Mouse (Mus musculus) MEL (cell line): ENCODE data around the gene Cab39l. TPM values are rescaled to one million over a fixed set of nuclear protein-coding genes. Genes with fewer than 3 reads are reported as not detected.

Experiments used
- DNase-seq: peaks from one replicate; pipeline ENCODE4 v3.0.0; 2011; ENCODE audit warnings: low read depth, low spot score
- H3K27ac ChIP-seq: 2 replicates; pipeline ENCODE4 v1.5.1; 2012; ENCODE audit warnings: low read depth, mild to moderate bottlenecking, control low read depth, low read length, moderate library complexity; ENCODE audit not compliant: control insufficient read depth
- H3K27me3 ChIP-seq, 2 experiments: fragments of 150-350 bp in 1 of 2; sonication (generic) in 1 of 2; 2 replicates each; pipeline ENCODE4 v1.6.1; 2012; ENCODE audit warnings: low read length in 2 of 2, mild to moderate bottlenecking in 2 of 2, improper control_type of control experiment in 1 of 2, moderate library complexity in 1 of 2; ENCODE audit not compliant: insufficient read depth in 2 of 2, control insufficient read depth in 1 of 2
- H3K36me3 ChIP-seq, 2 experiments: 2 replicates each; pipeline ENCODE4 v1.6.1; 2012 to 2014; ENCODE audit warnings: low read length in 2 of 2, improper control_type of control experiment in 1 of 2, inconsistent platforms in 1 of 2, mild to moderate bottlenecking in 1 of 2; ENCODE audit not compliant: insufficient read depth in 2 of 2, control insufficient read depth in 1 of 2
- H3K4me1 ChIP-seq, 2 experiments: fragments of 150-350 bp in 1 of 2; sonication (generic) in 1 of 2; 2 replicates each; pipeline ENCODE4 v1.6.1; 2012; ENCODE audit warnings: low read length in 2 of 2, improper control_type of control experiment in 1 of 2, mild to moderate bottlenecking in 1 of 2; ENCODE audit not compliant: insufficient read depth in 2 of 2, control insufficient read depth in 1 of 2
- H3K4me3 ChIP-seq, 2 experiments: fragments of 150-350 bp in 1 of 2; sonication (generic) in 1 of 2; 2 replicates each; pipeline ENCODE4 v1.5.1; 2012; ENCODE audit warnings: low read depth in 2 of 2, low read length in 2 of 2, mild to moderate bottlenecking in 2 of 2, moderate library complexity in 2 of 2, control low read depth in 1 of 2, improper control_type of control experiment in 1 of 2; ENCODE audit not compliant: control insufficient read depth in 1 of 2, insufficient read depth in 1 of 2
- H3K79me2 ChIP-seq: 2 replicates; pipeline ENCODE4 v1.6.1; 2012; ENCODE audit warnings: mild to moderate bottlenecking, low read length, moderate library complexity; ENCODE audit not compliant: control insufficient read depth, poor library complexity, insufficient read depth
- H3K9ac ChIP-seq: 2 replicates; pipeline ENCODE4 v1.6.1; 2012; ENCODE audit warnings: low read depth, mild to moderate bottlenecking, control low read depth, low read length, moderate library complexity; ENCODE audit not compliant: control insufficient read depth, poor library complexity, severe bottlenecking
- H3K9me3 ChIP-seq: fragments of 150-350 bp; sonication (generic); replicated peaks from 2 replicates; pipeline ENCODE4 v1.6.1; 2012; ENCODE audit warnings: mild to moderate bottlenecking, low read length, improper control_type of control experiment, moderate library complexity; ENCODE audit not compliant: insufficient read depth
- BHLHE40 ChIP-seq: IDR thresholded peaks from 2 replicates; pipeline ENCODE4 v1.6.1; 2012; ENCODE audit warnings: low read depth, mild to moderate bottlenecking, inconsistent platforms, low read length, improper control_type of control experiment, borderline replicate concordance
- CHD2 ChIP-seq: IDR thresholded peaks from 2 replicates; pipeline ENCODE4 v1.6.1; 2011; ENCODE audit warnings: low read length, improper control_type of control experiment
- ELF1 ChIP-seq: IDR thresholded peaks from 2 replicates; pipeline ENCODE4 v1.6.1; 2014; ENCODE audit warnings: low read depth, mild to moderate bottlenecking, inconsistent platforms, low read length, improper control_type of control experiment, moderate library complexity
- ETS1 ChIP-seq: IDR thresholded peaks from 2 replicates; pipeline ENCODE4 v1.6.1; 2012; ENCODE audit warnings: low read depth, mild to moderate bottlenecking, inconsistent platforms, low read length, improper control_type of control experiment, moderate library complexity
- GABPA ChIP-seq: IDR thresholded peaks from 2 replicates; pipeline ENCODE4 v1.6.1; 2012; ENCODE audit warnings: low read depth, mild to moderate bottlenecking, inconsistent platforms, low read length, improper control_type of control experiment, moderate library complexity
- GATA1 ChIP-seq: IDR thresholded peaks from 2 replicates; pipeline ENCODE4 v1.6.1; 2011; ENCODE audit warnings: low read depth, low read length, improper control_type of control experiment
- KAT2A ChIP-seq: conservative IDR thresholded peaks from 2 replicates; pipeline ENCODE4 v1.6.1; 2012; ENCODE audit warnings: low read depth, low read length, improper control_type of control experiment, inconsistent platforms
- MAFK ChIP-seq: IDR thresholded peaks from 2 replicates; pipeline ENCODE4 v1.6.1; 2011; ENCODE audit warnings: low read depth, mild to moderate bottlenecking, low read length, improper control_type of control experiment, borderline replicate concordance
- MAZ ChIP-seq: IDR thresholded peaks from 2 replicates; pipeline ENCODE4 v1.6.1; 2012; ENCODE audit warnings: low read depth, mild to moderate bottlenecking, inconsistent platforms, low read length, improper control_type of control experiment
- MEF2A ChIP-seq: IDR thresholded peaks from 2 replicates; pipeline ENCODE4 v1.6.1; 2014; ENCODE audit warnings: low read depth, mild to moderate bottlenecking, inconsistent platforms, low read length, improper control_type of control experiment; ENCODE audit not compliant: poor library complexity, insufficient replicate concordance, severe bottlenecking; ENCODE audit errors: extremely low read depth
- MYB ChIP-seq: IDR thresholded peaks from 2 replicates; pipeline ENCODE4 v1.6.1; 2011; ENCODE audit warnings: mild to moderate bottlenecking, low read depth, low read length, improper control_type of control experiment
- MYC ChIP-seq: IDR thresholded peaks from 2 replicates; pipeline ENCODE4 v1.6.1; 2011; ENCODE audit warnings: low read depth, mild to moderate bottlenecking, low read length, improper control_type of control experiment, moderate library complexity
- NELFE ChIP-seq: IDR thresholded peaks from 2 replicates; pipeline ENCODE4 v1.6.1; 2011; ENCODE audit warnings: low read depth, low read length, improper control_type of control experiment
- POLR2AphosphoS2 ChIP-seq: IDR thresholded peaks from 2 replicates; pipeline ENCODE4 v1.6.1; 2011; ENCODE audit warnings: low read length, improper control_type of control experiment
- RAD21 ChIP-seq: IDR thresholded peaks from 2 replicates; pipeline ENCODE4 v1.6.1; 2011; ENCODE audit warnings: mild to moderate bottlenecking, low read depth, low read length, improper control_type of control experiment
- SMC3 ChIP-seq: IDR thresholded peaks from 2 replicates; pipeline ENCODE4 v1.6.1; 2011; ENCODE audit warnings: low read depth, low read length, improper control_type of control experiment
- TAL1 ChIP-seq: IDR thresholded peaks from 2 replicates; pipeline ENCODE4 v1.6.1; 2012; ENCODE audit warnings: mild to moderate bottlenecking, inconsistent platforms, low read length, moderate library complexity, mixed read lengths
- TCF12 ChIP-seq: IDR thresholded peaks from 2 replicates; pipeline ENCODE4 v1.6.1; 2014; ENCODE audit warnings: low read depth, mild to moderate bottlenecking, inconsistent platforms, low read length, improper control_type of control experiment, moderate library complexity
- USF1 ChIP-seq: IDR thresholded peaks from 2 replicates; pipeline ENCODE4 v1.6.1; 2014; ENCODE audit warnings: low read depth, mild to moderate bottlenecking, inconsistent platforms, low read length, improper control_type of control experiment, moderate library complexity
- ZKSCAN1 ChIP-seq: IDR thresholded peaks from 2 replicates; pipeline ENCODE4 v1.6.1; 2012; ENCODE audit warnings: low read depth, mild to moderate bottlenecking, inconsistent platforms, low read length, improper control_type of control experiment, moderate library complexity
- ZNF384 ChIP-seq: IDR thresholded peaks from 2 replicates; pipeline ENCODE4 v1.6.1; 2012; ENCODE audit warnings: low read depth, mild to moderate bottlenecking, inconsistent platforms, low read length, improper control_type of control experiment
- polyA plus RNA-seq, 2 experiments: library from polyadenylated mRNA; stranded (reverse) in 1 of 2; unstranded in 1 of 2; fragments of >175 nt in 1 of 2; fragments of >200 nt in 1 of 2; gene quantifications; 2 replicates each; pipeline versions ENCODE4 v1.2.1 to v1.2.4; 2012; ENCODE audit warnings: low replicate concordance in 2 of 2, low read depth in 1 of 2; ENCODE audit not compliant: insufficient read length in 2 of 2, insufficient read depth in 1 of 2, missing spikeins in 1 of 2
- total RNA-seq: library from RNA; depleted of rRNA; stranded (reverse); fragments of 300-350 nt; gene quantifications from 2 replicates; pipeline ENCODE4 v1.2.3, GENCODE M21; 2012

Cab39l gene
- total and polyA plus RNA-seq, 3 experiments, result 24.2 to 34.0 TPM; not detected in 1

DNA sequence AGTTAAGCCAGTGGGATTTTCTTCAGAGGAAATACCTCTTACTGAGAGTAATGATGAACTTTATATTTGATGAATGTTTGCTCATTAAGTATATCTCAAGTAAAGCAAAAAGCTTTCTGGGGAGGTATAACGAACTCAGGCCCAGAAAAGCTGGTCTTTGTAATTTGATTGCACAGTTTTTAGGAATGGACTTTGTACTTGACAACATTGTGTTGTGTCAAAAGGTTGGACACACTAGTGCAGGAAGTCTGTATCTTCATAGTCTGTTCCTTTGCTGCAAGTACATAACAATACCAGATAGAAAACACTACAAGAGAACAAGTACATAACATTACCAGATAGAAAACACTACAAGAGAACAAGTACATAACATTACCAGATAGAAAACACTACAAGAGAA lies 4.6 kb downstream of the Cab39l start:
- TF ChIP-seq USF1 (no peak), RAD21 (no peak), TAL1 (no peak)

GRCm38 (mm10) chr14:59447981-59448380 lies 7.2 kb downstream of the Cab39l start:
- Histone ChIP-seq H3K9me3 (no peaks in the 10 kb centered on the region), H3K36me3 (peaks cover 0 to under 1% of the 10 kb centered on the region in 2 experiments; a peak in 2 of 4 replicates), H3K9ac (no peak overlapping the region), H3K79me2 (no peaks in the 10 kb centered on the region; the same call in 1 of the 2 replicates), H3K27me3 (no peaks in the 10 kb centered on the region), H3K4me3 (no peak overlapping the region), H3K27ac (no peak overlapping the region), H3K4me1 (peaks cover 0 to 1% of the 10 kb centered on the region in 2 experiments; a peak in 2 of 4 replicates)
- TF ChIP-seq MYB (no peak), MAZ (no peak), KAT2A (no peak), GABPA (no peak), MYC (no peak), CHD2 (no peak), NELFE (no peak), TAL1 (no peak), SMC3 (no peak), USF1 (no peak), ELF1 (no peak), MEF2A (no peak), TCF12 (no peak), GATA1 (no peak), ETS1 (no peak), ZNF384 (no peak), POLR2AphosphoS2 (no peak), MAFK (no peak), ZKSCAN1 (no peak), BHLHE40 (no peak)
- DNase-seq, result no peak

More for the DNA sequence above, 4.6 kb downstream of the Cab39l start:
- DNase-seq, result no peak
- Histone ChIP-seq H3K4me3 (no peak overlapping the region), H3K36me3 (peaks cover 0 to 10% of the 10 kb centered on the region in 2 experiments; a peak in 2 of 4 replicates), H3K4me1 (peaks cover 3 to 10% of the 10 kb centered on the region in 2 experiments), H3K79me2 (peaks cover 11% of the 10 kb centered on the region), H3K27ac (no peak overlapping the region), H3K27me3 (no peaks in the 10 kb centered on the region), H3K9me3 (no peaks in the 10 kb centered on the region), H3K9ac (no peak overlapping the region)
